Mouse (Mus musculus) hindbrain, postnatal 0 days (tissue): ENCODE results near the gene AC124502.3. TPM values are rescaled to one million over a fixed set of nuclear protein-coding genes. Genes with fewer than 3 reads are reported as not detected.

ENCODE experiments used
- ATAC-seq: fragments of 200-750 bp; cut with Nextera tagmentation; 2 replicates; pipeline ENCODE4 v1.8.0; 2017; ENCODE audit warnings: mild to moderate bottlenecking, moderate TSS enrichment, moderate library complexity
- DNase-seq: peaks from one replicate; pipeline ENCODE4 v3.0.0-alpha.2; 2015; ENCODE audit warnings: low spot score
- H3K27ac ChIP-seq: fragments of 300-500 bp; sonication (generic); 2 replicates; pipeline ENCODE4 v1.5.1; 2014; ENCODE audit warnings: mild to moderate bottlenecking
- H3K27me3 ChIP-seq: fragments of 300-500 bp; sonication (generic); 2 replicates; pipeline ENCODE4 v1.6.1; 2014; ENCODE audit warnings: low read length, mixed read lengths; ENCODE audit not compliant: insufficient read depth
- H3K36me3 ChIP-seq: fragments of 300-500 bp; sonication (generic); 2 replicates; pipeline ENCODE4 v1.6.1; 2014; ENCODE audit warnings: low read length, mixed read lengths; ENCODE audit not compliant: insufficient read depth
- H3K4me1 ChIP-seq: fragments of 300-500 bp; sonication (generic); 2 replicates; pipeline ENCODE4 v1.6.1; 2014; ENCODE audit warnings: antibody characterized with exemption, low read length, mixed read lengths; ENCODE audit not compliant: insufficient read depth
- H3K4me2 ChIP-seq: fragments of 300-500 bp; sonication (generic); 2 replicates; pipeline ENCODE4 v1.6.1; 2014; ENCODE audit warnings: low read depth, mild to moderate bottlenecking, low read length, moderate library complexity, mixed read lengths
- H3K4me3 ChIP-seq: fragments of 300-500 bp; sonication (generic); 2 replicates; pipeline ENCODE4 v1.5.1; 2014; ENCODE audit warnings: low read length
- H3K9ac ChIP-seq: fragments of 300-500 bp; sonication (generic); replicated peaks from 2 replicates; pipeline ENCODE4 v1.6.1; 2014; ENCODE audit warnings: mild to moderate bottlenecking, low read length, moderate library complexity, mixed read lengths
- H3K9me3 ChIP-seq: fragments of 300-500 bp; sonication (generic); 2 replicates; pipeline ENCODE4 v1.6.1; 2016; ENCODE audit warnings: low read length, mixed read lengths
- CTCF ChIP-seq: IDR thresholded peaks from 2 replicates; pipeline ENCODE4 v1.5.1; 2016; ENCODE audit warnings: antibody characterized with exemption, control low read depth, low read depth
- WGBS: fragments of 180-500 bp; shearing (Covaris S2); extraction: QIAGEN DNeasy Blood & Tissue Kit; methylation state at CpG from one replicate; pipeline ENCODE4 v1.1.7; 2014; 5-methylcytosine and 5-hydroxymethylcytosine counted together
- polyA plus RNA-seq: library from polyadenylated mRNA; unstranded; fragments of >200 nt; fragmentation: Nextera tagmentation; extraction: Ambion mirVana; gene quantifications from 2 replicates; pipeline ENCODE4 v1.2.1, GENCODE M21; 2015
- total RNA-seq: library from RNA; depleted of rRNA; stranded (reverse); fragments of >200 nt; gene quantifications from 2 replicates; pipeline ENCODE4 v1.2.3, GENCODE M21; 2014

Gene AC124502.3
- total and polyA plus RNA-seq, 2 experiments from 2014 or later: 2.4 to 4.5 TPM

DNA sequence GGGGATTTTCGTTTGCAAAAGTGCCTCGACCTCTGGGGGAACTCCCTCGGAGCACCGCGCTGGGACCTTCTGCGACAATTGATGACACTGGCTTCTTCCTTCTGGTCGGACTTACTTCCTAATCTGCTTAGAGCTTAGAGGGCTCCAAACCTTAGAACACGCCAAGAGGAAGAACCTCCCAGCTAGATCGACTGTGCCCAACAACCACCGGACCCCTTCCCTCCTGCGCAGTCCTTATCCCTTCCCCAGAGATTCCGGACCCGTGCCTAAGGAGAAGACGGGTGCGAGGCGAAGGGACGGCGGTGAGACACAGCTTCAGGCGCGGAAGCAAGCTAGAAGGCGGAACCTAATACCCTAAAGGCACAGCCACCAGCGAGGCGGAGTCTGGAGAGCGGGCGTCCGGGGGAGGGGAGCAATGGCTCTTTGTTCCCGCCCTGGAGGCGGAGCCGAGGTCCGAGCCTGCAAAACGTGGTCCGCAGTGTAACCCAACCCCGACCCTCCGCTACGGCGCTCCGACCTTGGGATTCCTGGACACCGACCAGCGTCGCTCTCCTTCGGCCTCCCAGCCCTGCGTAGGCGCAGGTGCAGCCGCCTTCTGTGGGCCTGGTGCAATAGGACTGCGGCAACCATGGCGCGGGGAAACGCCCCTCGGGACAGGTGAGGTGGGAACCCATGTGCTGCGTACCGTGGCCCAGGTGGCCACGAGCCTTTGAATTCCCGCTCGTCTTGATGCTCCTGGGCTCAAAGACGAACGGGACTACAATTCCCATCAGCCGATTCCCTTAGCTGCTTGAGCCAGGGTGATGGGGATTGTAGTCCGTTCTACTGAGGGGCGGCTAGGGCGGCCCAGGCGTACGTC, 14.8 kb upstream of the AC124502.3 start, which contains the start of gene Slc29a2:
Gene Slc29a2 (plus strand): TSS at position 240 of the 859 bp plus-strand sequence.
- Histone ChIP-seq H3K36me3 (peaks cover 10% of the 10 kb centered on the region; the same call in 1 of the 2 replicates), H3K4me3 (peak within 1 kb of the TSS; percentile 59), H3K9me3 (no peaks in the 10 kb centered on the region), H3K4me2 (peak within 1 kb of the TSS; percentile 79), H3K9ac (peak within 1 kb of the TSS; percentile 67), H3K27ac (peak within 1 kb of the TSS; percentile 82), H3K27me3 (no peaks in the 10 kb centered on the region), H3K4me1 (no peaks in the 10 kb centered on the region)
- DNase-seq (peak; percentile 95), ATAC-seq (peak; percentile 96)
- WGBS: under 1% methylated on average over 62 of the region's 62 CpGs
- TF ChIP-seq CTCF: no peak; the same call in 1 of the 2 replicates

DNA sequence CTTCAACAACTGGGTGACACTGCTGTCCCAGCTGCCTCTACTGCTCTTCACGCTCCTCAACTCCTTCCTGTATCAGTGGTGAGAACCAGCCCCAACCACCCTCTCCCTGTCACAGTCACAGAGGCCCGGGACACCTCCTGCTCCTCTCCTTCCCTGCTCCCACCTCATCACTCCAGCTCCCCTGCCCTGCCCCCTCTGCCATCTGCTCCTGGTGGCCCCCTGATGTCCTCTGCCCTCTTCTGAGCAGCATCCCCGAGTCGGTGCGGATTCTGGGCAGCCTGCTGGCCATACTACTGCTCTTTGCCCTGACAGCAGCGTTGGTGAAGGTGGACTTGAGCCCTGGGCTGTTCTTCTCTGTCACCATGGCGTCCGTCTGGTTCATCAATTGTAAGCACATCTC, 12.6 kb upstream of the AC124502.3 start:
- WGBS: 81% methylated on average over 8 of the region's 8 CpGs
- no peak overlapping the region for H3K9ac ChIP-seq
- ATAC-seq (no peak), DNase-seq (no peak)
- H3K27ac ChIP-seq: no peak overlapping the region
- H3K4me1 ChIP-seq: no peaks in the 10 kb centered on the region
- H3K4me2 ChIP-seq: no peak overlapping the region
- H3K36me3 ChIP-seq: peaks cover 15% of the 10 kb centered on the region
- no peaks in the 10 kb centered on the region for H3K27me3 ChIP-seq
- no peaks in the 10 kb centered on the region for H3K9me3 ChIP-seq
- H3K4me3 ChIP-seq: no peak overlapping the region
- no peak for TF ChIP-seq CTCF

DNA sequence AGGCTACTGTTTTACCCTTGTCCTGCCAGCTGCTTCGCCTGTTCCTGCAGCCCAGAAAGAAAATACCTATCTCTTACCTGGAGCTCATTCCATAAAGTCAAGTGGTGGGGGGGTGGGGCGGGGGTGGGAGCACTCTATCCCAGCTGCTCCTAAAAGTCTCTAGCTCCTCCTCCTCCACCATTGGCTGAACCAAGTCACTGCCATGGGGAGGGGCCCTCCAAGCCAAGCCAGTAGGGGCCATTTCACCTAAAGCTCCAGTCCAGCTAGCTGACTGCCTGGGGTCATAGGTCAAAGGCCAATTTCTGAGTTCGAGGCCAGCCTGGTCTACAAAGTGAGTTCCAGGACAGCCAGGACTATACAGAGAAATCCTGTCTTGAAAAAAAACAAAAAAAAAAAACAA, 6.0 kb upstream of the AC124502.3 start:
- Histone ChIP-seq H3K4me2 (no peak overlapping the region), H3K27me3 (no peaks in the 10 kb centered on the region), H3K4me1 (no peaks in the 10 kb centered on the region), H3K4me3 (no peak overlapping the region), H3K36me3 (peaks cover 16% of the 10 kb centered on the region), H3K9me3 (no peaks in the 10 kb centered on the region), H3K9ac (no peak overlapping the region), H3K27ac (no peak overlapping the region)
- 83% methylated on average over 3 of the region's 3 CpGs for WGBS
- DNase-seq: no peak
- no peak for TF ChIP-seq CTCF
- no peak for ATAC-seq

DNA sequence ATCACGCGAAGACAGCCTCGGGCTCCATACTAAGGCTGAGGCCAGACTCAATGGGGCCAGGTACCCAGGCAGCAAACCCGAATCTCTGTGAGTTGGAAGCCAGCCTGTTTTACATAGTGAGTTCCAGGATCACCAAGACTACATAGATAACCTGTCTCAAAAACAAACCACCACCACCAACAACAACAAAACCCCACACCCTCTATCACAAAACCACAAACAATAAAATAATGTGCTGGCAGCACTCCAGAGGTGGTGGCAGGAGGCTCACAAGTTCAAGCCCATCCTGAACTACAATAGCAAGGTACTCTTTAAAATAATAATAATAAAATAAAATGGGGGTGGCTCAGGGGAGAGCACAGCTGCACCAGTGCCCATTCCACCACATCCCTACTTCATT, 2.1 kb upstream of the AC124502.3 start:
- Histone ChIP-seq H3K27me3 (no peaks in the 10 kb centered on the region), H3K4me1 (peaks cover 14% of the 10 kb centered on the region; the same call in 1 of the 2 replicates), H3K4me3 (no peak overlapping the region), H3K9ac (no peak overlapping the region), H3K9me3 (no peaks in the 10 kb centered on the region), H3K36me3 (peaks cover 5% of the 10 kb centered on the region), H3K4me2 (no peak overlapping the region), H3K27ac (no peak overlapping the region)
- TF ChIP-seq CTCF: no peak
- 79% methylated on average over 4 of the region's 4 CpGs for WGBS
- ATAC-seq: no peak
- DNase-seq: no peak

DNA sequence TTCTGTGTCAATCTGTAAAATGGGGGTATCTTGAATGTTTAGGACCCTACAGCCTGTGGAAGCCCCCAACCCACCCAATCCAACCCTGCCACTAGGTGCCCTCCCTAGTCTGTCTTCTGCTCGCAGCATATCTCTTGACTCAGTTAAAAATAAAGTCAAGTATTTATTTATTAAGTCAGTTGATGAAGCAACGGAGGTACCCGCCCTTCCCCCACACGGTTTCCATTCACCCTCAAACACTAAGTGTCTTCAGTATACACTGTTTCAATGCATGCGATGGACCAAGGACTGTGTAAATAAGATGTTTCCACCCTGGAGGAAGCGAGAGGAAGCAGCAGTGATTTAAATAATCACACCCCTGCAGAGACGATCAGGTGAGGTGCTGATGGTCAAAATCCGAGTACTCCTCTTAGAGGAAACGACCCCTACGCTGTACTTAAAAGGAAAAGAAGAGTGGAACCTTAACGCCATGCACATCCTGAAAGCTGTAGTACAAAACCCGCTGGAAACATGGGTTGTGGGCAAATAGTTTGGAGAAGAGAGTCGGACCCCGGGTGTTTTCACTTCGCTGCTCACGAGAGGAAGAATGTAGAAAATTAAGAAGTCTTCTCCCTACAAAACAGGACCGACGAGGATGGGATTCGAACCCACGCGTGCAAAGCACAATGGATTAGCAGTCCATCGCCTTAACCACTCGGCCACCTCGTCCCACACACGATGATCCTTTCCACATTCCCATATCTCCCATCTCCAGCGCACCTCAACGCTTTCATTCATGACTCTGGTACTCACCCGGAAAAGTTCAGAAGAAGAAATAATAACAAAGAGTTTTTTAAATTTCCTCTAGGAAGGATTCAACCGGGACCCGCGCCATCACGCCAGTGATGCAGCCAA, 766 bp upstream of the AC124502.3 start:
- WGBS: 6% methylated on average over 32 of the region's 32 CpGs
- peak overlapping the region; percentile 78 for H3K4me3 ChIP-seq

DNA sequence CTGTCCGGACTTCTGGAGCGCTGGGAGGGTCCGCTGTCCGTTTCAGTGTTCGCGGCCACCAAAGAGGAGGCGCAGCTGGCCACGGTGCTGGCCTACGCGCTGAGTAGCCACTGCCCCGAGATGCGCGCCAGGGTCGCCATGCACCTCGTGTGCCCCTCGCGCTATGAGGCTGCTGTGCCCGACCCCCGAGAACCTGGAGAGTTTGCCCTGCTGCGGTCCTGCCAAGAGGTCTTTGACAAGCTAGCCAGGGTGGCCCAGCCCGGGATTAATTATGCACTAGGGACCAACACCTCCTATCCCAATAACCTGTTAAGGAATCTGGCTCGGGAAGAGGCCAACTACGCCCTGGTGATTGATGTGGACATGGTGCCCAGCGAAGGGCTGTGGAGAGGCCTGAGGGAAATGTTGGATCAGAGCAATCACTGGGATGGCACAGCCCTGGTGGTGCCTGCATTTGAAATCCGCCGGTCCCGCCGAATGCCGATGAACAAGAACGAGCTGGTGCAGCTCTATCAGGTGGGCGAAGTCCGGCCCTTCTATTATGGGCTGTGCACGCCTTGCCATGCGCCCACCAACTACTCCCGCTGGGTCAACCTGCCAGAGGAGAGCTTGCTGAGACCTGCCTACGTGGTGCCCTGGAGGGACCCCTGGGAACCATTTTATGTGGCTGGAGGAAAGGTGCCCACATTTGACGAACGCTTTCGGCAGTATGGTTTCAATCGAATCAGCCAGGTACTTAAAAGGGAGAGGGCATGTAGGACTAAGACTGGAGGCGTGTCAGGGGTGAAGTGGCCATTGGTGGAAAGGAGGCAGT, 817 bp downstream of the AC124502.3 start:
- peaks cover 19% of the 10 kb centered on the region for H3K4me1 ChIP-seq
- DNase-seq: no peak

More for the DNA sequence above, 766 bp upstream of the AC124502.3 start:
- H3K27ac ChIP-seq: peak overlapping the region; percentile 89
- no peaks in the 10 kb centered on the region for H3K27me3 ChIP-seq
- H3K4me2 ChIP-seq: peak overlapping the region; percentile 95
- no peaks in the 10 kb centered on the region for H3K9me3 ChIP-seq
- H3K36me3 ChIP-seq: no peaks in the 10 kb centered on the region
- H3K9ac ChIP-seq: peak overlapping the region; percentile 79
- TF ChIP-seq CTCF: no peak
- DNase-seq (peak; percentile 85), ATAC-seq (peak; percentile 48)
- peaks cover 19% of the 10 kb centered on the region for H3K4me1 ChIP-seq

More for the DNA sequence above, 817 bp downstream of the AC124502.3 start:
- H3K36me3 ChIP-seq: no peaks in the 10 kb centered on the region; the same call in none of the 2 replicates
- WGBS: 8% methylated on average over 41 of the region's 41 CpGs
- no peak for TF ChIP-seq CTCF
- H3K9me3 ChIP-seq: no peaks in the 10 kb centered on the region
- peak overlapping the region; percentile 95 for H3K4me2 ChIP-seq
- peak; percentile 27 for ATAC-seq
- peak overlapping the region; percentile 79 for H3K9ac ChIP-seq
- peak overlapping the region; percentile 89 for H3K27ac ChIP-seq
- no peaks in the 10 kb centered on the region for H3K27me3 ChIP-seq
- H3K4me3 ChIP-seq: peak overlapping the region; percentile 78
